Mouse (Mus musculus) thymus, postnatal 25 days (tissue): ENCODE data around the gene Asprv1.

Source experiments
- DNase-seq: peaks from one replicate; pipeline ENCODE4 v3.0.0; 2022

Asprv1 gene

GRCm38 (mm10) chr6:86668580-86669239, 40.7 kb downstream of the Asprv1 start, which contains the start of gene Mxd1:
Mxd1 (minus strand) TSS chr6:86669161.
- DNase-seq = no peak

DNA sequence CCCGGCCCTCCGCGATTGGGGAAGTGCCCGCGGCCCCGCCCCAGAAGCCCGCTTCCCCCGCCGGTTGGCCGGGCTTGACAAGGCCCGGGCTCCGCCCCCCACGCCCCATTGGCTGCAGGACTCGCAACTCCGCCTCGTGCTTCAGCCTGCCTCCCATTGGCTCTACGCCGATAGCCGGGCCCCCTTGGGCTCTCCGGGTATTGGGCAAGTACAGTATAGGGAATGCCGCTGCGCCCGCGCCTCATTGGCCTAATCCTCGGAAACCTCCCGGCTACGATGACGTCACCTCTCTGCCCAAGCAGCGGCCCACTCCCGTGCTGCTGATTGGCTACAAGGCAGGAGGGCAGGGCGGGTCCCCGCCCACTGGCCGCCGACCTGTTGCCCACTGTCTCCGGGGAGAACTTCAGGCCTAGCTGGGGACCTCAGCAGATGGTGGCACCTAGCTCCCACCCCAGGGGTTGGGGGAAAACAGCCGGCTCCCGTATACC, 41.3 kb downstream of the Asprv1 start:
- DNase-seq = peak; percentile 99

- peak; percentile 49 for DNase-seq
Measured at GRCm38 (mm10) chr6:86670873-86671272, 42.9 kb downstream of the Asprv1 start.

GRCm38 (mm10) chr6:86678341-86678740, 50.4 kb downstream of the Asprv1 start:
- no peak for DNase-seq
